Mouse (Mus musculus) megakaryocyte progenitor cell, adult 5-6 weeks (primary cell): Measurements from ENCODE around the gene Dus3l. TPM values are rescaled to one million over a fixed set of nuclear protein-coding genes. Genes with fewer than 3 reads are reported as not detected.
A peak's percentile ranks its signal among the peaks of the same experiment; 100 is the strongest.

ENCODE experiments used
- ATAC-seq: replicated peaks from 2 replicates; pipeline ENCODE4 v1.8.0; 2016; ENCODE audit warnings: mild to moderate bottlenecking, moderate TSS enrichment, inconsistent platforms; ENCODE audit not compliant: poor library complexity
- total RNA-seq, 2 experiments: library from RNA; stranded (forward) in 1 of 2; stranded (reverse) in 1 of 2; fragments of 157-497, 149-512 nt in 1 of 2; fragments of 200-1000 nt in 1 of 2; gene quantifications; 2 replicates each; pipeline versions ENCODE4 v1.2.3 to v1.2.4; 2015 to 2017

Gene Dus3l
- total RNA-seq, 2 experiments from 2014 or later: 11.2 to 19.2 TPM

GRCm38 (mm10) chr17:56753452-56753851 is 11.1 kb upstream of the Dus3l start:
- no peak for ATAC-seq

DNA sequence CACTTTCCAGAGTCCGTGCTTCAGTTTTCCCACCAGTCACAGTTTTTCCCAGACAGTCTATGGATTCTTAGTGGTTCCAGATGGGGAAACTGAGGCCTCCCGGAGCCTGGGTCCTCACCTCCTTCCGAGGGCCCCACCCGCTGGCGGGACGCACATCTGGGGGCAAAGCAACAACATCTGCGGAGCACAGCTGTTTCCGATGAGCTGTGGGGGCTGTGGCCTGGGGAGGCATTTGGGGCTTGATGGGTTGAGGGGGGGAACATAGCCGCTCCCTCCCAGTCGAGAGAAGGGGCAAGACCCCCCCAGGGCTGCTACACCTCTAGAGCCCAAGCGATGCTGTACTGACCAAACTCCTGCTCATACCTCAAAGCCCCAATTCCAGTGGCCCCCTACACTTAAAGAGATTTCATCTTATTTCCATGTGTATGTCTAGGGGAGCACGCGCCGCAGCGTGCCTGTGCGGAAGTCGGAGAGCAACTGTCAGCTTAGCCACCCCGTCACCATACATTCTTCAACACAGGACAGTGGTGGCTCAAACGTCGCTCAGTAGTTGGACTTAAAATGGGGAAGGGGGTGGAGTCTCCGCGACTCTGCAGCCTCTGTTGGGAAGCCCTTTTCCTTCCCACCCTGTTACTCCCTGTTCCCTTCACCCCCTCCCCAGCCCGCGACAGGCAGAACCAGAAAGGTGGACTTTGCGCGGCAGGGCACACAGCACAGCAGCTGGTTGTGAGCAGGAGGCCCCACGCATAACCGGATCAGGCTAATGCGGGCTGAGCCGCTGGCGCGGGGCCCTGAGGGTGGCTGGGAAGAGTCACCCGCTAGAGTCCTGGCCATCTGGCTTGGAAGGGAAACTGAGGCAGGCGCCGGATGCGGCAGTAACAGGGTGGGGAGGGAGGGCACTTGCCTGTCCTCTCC is 10.0 kb upstream of the Dus3l start:
- peak; percentile 53 for ATAC-seq

GRCm38 (mm10) chr17:56756703-56757399 is 7.7 kb upstream of the Dus3l start:
- no peak for ATAC-seq

DNA sequence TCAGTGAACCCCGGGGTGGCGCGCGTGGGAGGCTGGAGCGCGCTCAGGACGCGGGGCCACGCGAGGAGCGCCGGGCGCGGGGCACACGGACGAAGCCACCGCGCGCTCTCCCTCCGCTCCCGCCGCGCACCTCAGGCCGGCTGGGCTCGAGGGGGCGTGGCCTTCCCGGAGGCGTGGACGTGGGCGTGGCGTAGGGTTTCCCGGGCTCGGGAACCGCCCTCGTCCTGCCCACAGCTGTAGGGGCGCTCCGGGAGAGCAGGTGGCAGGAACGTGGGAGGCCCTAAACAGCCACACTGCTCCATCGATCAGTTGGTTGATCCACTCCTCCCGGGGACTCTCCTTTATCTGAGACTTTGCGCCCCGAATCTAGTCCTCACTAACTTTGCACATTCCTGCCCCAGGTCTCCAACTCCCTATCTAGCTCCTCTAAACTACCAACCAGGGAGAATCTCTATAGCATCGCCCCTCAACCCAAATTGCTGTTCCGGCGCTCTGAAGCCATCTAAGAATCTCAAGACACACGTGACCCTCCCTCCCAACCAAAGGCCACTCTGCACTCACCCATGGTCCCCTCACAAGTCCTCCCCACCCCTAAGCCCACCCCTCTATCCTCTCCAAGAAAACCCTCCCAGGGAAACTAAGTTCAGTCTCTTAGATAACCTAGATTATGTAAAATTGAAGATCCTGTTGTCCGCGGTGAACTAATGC is 7.0 kb upstream of the Dus3l start, which contains the start of gene Nrtn:
TSS of gene Nrtn (minus strand) at position 115 of the 708 bp plus-strand sequence.
- peak; percentile 54 for ATAC-seq

GRCm38 (mm10) chr17:56758132-56758531 is 6.4 kb upstream of the Dus3l start:
- peak; percentile 37 for ATAC-seq

DNA sequence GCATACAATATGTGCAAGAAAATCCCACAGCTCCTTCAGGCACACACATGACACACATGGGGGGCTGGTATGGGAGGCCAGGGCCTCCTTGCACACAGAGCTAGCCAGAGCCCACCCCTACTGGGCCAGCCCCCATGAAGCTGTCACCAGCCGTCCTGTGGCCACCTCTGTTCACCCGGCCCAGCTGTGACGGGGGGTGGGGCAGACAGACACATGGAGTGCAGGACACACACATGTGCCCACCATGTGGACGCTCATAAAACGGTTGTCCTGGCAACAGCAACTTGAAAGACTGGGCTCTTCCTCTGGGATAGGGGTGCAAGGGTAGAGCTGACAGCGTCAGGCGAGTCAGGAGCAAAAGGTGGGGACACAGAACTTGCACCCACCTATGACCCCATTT is 5.3 kb upstream of the Dus3l start:
- ATAC-seq: no peak

DNA sequence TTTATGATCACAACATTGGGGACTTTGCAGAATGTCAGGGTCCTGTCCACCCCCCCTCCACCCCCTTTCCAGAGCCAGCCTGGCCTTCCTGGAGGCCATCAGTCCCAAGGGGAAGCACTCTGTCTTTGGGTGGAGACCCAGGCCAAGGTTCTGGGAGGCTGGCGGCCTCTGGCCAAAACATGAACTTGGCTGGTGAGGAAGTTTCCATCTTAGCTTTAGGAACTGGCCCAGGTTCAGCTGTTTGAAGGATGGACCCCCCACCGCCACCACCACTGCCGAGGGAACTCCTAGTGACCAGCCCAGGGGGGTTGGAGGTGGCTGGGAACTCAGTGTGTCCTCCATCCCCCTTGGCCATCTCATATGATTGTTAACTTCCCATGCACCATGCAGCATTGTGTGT is 3.5 kb upstream of the Dus3l start:
- no peak for ATAC-seq

DNA sequence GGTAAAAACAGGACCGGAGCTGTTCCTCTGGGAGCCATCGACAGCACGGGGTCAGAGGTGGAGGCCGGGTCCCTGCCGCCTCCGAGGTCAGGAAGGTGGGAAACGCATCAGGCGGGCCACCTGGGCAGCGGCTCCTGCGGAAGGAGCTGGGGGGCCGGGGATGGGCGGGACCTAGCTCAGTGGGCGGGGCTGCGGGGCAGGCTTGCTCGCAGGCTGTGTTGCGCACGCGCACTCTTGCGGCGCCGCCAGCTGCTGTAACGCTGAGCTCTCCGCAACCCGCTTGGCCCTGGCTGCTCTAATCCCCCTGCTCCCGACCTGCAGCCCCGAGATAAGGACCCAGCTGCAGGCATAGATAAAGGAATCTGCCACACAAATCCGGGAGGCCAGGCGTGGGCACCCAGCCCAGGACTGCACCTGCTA is 2.6 kb upstream of the Dus3l start:
- ATAC-seq: peak; percentile 43

DNA sequence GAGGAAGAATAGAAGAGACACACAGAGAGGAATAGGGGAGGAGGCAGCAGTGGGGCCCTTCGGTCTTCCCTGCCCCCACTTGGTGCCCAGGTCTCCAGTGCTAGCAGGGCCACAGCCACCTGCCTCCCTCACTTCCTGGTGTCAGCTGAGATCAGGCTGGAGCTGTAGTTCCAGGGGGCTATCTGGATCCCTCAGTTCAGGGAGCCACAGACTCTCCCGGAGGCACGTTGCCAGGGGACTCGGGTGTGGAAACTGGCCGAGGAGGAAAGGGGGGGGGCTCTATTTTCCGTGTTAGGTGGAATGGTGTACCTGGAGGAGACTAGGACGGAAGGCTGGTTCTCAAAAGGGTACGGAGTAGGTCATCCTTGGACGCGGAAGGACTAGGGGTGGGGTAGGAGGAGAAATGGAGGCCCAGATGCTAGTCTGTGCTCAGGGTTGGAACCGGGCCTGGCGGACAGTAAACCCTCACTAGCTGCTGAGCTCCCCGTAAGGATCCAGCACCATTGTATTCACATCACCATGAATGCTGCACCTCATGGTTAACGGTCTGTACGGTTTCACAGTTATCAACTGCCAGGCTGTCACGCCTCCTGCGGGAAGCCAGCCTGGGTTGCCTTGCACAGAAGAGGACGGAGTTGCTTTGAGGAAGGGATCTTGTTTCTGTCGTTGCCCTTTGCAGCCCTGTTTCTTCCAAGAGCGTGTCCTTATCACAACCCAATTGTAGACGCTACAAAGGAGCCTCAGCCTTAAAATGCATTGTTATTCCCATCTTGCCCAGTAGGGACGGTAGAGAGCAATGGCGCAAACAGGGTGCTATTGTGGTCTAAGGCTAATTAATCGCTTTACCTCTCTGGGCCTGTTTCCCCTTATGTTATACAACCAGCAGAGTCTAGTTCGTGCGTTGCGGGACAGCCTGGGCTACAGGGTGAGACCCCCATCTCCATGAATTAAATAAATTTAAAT is 1.5 kb upstream of the Dus3l start:
- ATAC-seq: peak; percentile 48

DNA sequence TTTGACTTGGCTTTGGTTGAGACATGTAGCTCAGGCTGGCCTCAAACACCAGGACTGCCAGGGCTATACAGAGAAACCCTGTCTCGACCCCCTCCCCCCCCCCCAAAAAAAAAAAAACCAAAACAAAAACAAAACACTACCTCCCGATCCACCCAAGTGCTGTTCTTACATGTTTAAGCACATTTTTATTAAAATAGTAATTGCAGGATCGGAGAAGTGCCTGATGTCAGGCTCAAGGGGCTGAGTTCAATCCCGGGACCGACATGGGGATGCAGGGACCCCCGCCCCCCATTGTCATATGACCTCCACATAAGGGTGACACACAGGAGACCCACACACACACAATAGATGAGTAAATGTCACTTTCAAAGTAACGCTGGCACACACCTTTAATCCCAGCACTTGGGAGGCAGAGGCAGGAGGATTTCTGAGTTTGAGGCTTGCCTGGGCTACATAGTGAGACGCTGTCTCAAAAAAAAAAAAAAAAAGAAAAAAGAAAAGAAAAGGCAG is 761 bp upstream of the Dus3l start:
- no peak for ATAC-seq

GRCm38 (mm10) chr17:56765431-56765830 is 874 bp downstream of the Dus3l start:
- ATAC-seq: no peak

DNA sequence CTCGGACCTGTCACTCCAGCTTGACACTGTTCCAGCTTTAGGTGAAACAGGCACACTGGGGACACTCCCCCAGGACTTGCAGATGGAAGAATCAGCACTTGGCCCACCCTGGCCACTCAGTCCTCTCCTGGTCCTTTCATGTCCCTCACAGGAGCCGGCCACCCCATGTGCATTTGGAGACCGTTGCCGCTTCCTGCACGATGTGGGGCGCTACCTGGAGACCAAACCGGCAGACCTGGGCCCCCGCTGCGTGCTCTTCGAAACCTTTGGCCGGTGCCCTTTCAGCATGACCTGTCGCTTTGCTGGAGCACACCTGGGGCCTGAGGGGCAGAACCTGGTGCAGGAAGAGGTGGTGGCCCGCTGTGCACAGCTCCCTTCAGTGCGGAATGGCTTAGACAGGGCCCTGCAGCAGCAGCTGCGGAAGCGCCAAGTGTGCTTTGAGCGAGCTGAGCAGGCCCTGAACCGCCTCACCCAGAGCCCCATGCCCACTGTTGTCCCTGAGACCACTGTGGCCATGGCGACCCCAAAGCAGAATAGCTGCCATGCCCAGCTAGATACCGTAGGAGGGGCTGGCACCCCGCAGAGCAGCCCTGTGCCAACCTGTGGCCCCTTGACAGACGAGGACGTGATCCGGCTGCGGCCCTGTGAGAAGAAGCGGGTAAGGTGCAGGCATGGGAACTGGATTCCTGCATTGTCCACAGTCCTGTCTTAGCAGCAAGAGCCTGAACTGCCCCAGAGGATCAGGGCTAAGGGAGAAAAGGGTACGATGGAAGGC is 2.3 kb downstream of the Dus3l start:
- ATAC-seq: no peak

DNA sequence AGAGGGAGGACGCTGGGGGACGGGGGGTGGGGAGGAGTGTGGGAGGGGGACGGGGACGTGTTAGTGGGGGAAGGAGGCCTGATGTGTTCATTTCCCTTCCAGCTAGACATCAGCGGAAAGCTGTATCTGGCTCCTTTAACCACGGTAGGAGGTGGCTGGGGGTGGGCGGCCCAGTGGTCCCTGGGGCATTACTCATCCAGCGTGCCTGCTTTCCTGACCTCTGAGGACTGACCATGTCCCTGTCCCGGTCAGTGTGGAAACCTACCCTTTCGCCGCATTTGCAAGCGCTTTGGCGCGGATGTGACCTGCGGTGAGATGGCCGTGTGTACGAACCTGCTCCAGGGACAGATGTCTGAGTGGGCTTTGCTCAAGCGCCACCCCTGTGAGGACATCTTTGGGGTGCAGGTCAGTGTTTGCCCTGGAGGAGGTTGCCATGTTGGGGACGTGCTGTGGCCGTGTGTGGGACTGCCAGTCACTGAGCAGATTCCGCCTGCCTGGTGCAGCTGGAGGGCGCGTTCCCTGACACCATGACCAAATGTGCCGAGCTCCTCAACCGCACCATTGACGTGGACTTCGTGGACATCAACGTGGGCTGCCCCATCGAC is 3.1 kb downstream of the Dus3l start:
- ATAC-seq: no peak

DNA sequence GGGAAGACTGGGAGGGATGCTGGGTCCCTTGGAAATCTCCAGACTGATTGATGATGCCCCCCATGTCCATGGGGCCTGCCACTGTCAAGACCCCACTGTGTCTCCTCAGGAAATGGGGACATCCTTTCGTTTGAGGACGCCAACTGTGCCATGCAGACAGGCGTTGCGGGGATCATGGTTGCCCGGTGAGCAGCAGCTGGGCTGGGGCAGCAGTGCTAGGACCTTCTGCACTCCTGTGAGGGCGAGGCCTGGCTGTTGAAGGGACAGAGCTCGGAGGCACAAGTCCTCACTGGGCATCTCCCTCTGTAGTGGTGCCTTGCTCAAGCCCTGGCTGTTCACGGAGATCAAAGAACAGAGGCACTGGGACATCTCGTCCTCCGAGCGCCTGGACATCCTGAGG is 4.4 kb downstream of the Dus3l start:
- no peak for ATAC-seq

GRCm38 (mm10) chr17:56769950-56770349 is 5.4 kb downstream of the Dus3l start, which contains the start of gene Prr22:
Gene Prr22, plus strand, starts transcription at chr17:56770250.
- ATAC-seq: no peak

GRCm38 (mm10) chr17:56777568-56777967 is 13.0 kb downstream of the Dus3l start:
- no peak for ATAC-seq

DNA sequence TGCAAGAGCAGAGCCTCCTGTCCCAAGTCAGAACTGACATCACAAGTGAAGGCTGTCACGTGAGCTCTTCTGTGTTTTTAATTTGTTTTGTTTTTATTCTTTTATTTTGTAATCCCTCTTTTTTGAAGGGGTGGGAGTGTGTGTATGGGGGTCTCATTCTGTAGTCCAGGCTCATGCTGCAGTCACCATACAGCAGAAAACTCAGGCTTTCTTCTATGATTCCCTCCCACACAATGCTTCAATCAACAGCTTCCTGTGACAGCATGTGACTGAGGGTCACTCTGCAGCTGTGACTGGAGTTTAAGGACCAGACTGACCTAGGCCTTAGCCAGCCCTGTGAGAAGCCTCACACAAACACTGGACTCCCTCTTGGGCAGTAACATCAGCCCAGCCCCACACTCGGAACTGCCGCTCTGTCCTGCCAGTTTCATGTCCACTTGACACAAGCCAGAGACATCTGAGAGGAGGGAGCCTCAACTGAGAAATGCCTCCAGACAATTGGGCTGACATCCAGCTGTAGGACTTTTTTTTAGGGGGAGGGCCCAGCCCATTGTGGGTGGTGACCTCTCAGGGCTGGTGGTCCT is 14.3 kb downstream of the Dus3l start:
- ATAC-seq: no peak

- ATAC-seq: no peak
Measured at GRCm38 (mm10) chr17:56780291-56780978, 15.9 kb downstream of the Dus3l start.
